Comparison of ENCODE assay signal across 13 mouse cellular contexts in the genomic region with DNA sequence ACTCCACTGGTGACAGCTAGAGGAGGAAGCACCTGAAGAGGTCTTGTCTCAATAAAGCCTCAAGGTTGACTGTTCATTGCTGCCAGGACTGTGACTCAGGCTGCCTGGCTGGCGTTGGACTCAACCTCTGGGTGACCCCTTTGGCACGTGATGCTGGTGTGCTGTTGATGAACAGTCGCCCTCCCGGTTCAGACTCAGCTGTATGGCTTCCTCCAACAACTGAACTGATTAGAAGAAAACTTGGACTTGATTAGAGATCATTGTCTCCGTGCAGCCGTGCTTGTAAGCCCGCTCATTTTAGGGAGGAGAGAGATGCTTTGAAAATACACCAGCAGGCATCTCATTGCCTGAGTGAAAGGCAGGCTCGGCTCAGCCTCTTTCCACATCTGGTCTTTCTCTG.
DNase-seq lines count a peak whose midpoint lies in the region; ATAC-seq and TF ChIP-seq lines count a peak whose summit lies in the region.
"Had no signal": no experiment of that assay in that cellular context is flagged by ENCODE, and none has a peak within 500 bp of the region (broad histone marks: within the 10 kb centered on the region; RNA-seq: fewer than 3 reads in every experiment).

No protein-coding gene starts in this region.

- DNase-seq in forebrain, embryonic 11.5 days (ENCODE audit: low spot score) = no peak
- no peak for DNase-seq in neural tube, embryonic 10.5 days (ENCODE audit: extremely low spot score, low spot score)
- DNase-seq in kidney, adult 9 months = peak; percentile 25
- DNase-seq in spleen, postnatal 10 days (ENCODE audit: low spot score in 2 of 2) = no peak
- no peak for DNase-seq in heart, adult 2 months
- no peak for DNase-seq in thymus, postnatal 36 days
- DNase-seq: gastrocnemius, postnatal 14 days; heart, postnatal 36 days had no signal

- no peak overlapping the region for H3K4me2 ChIP-seq in forebrain, embryonic 15.5 days (replicated peaks)
- no peak overlapping the region for H3K4me2 ChIP-seq in forebrain, embryonic 11.5 days (ENCODE audit: low read depth, low read length, severe bottlenecking)
- no peak overlapping the region for H3K4me2 ChIP-seq in neural tube, embryonic 15.5 days
- H3K4me2 ChIP-seq: embryonic facial prominence, embryonic 13.5 days; liver, embryonic 15.5 days; midbrain, embryonic 13.5 days had no signal

- no peak for TF ChIP-seq POLR2A in heart, adult 2 months (IDR thresholded peaks at IDR 0.05; ENCODE audit: insufficient read depth, low read depth, low read length)

- H3K4me3 ChIP-seq in forebrain, embryonic 15.5 days = no peak overlapping the region
- H3K4me3 ChIP-seq in forebrain, embryonic 11.5 days (ENCODE audit: low read depth, low read length) = no peak overlapping the region
- no peak overlapping the region for H3K4me3 ChIP-seq in neural tube, embryonic 15.5 days (replicated peaks)
- no peak overlapping the region for H3K4me3 ChIP-seq in heart, adult 2 months
- H3K4me3 ChIP-seq: embryonic facial prominence, embryonic 13.5 days; liver, embryonic 15.5 days; midbrain, embryonic 13.5 days had no signal

- no peaks in the 10 kb centered on the region for H3K27me3 ChIP-seq in forebrain, embryonic 15.5 days
- no peaks in the 10 kb centered on the region for H3K27me3 ChIP-seq in forebrain, embryonic 11.5 days (ENCODE audit: control insufficient read depth, insufficient read depth, low read length)
- no peaks in the 10 kb centered on the region for H3K27me3 ChIP-seq in neural tube, embryonic 15.5 days (replicated peaks)
- no peaks in the 10 kb centered on the region for H3K27me3 ChIP-seq in heart, adult 2 months (ENCODE audit: control insufficient read depth, insufficient read depth, low read length)
- H3K27me3 ChIP-seq: embryonic facial prominence, embryonic 13.5 days; liver, embryonic 15.5 days; midbrain, embryonic 13.5 days had no signal

- intact Hi-C loops in heart, adult 2 months (cut with DNase I) = no loop called here

- 0 out of 2 replicates have a peak, but pooled peaks cover 9% of the 10 kb centered on the region for H3K4me1 ChIP-seq in forebrain, embryonic 15.5 days
- no peaks in the 10 kb centered on the region; the same call in 1 of the 2 replicates for H3K4me1 ChIP-seq in forebrain, embryonic 11.5 days (replicated peaks; ENCODE audit: control insufficient read depth, insufficient read depth, low read length)
- peaks cover 17% of the 10 kb centered on the region for H3K4me1 ChIP-seq in neural tube, embryonic 15.5 days
- H3K4me1 ChIP-seq in heart, adult 2 months (ENCODE audit: control insufficient read depth, insufficient read depth, low read length) = no peaks in the 10 kb centered on the region
- H3K4me1 ChIP-seq: liver, embryonic 15.5 days had no signal

- 0 out of 2 replicates have a peak, but pooled peaks have one; percentile 38 for ATAC-seq in forebrain, embryonic 15.5 days (replicated peaks)
- no peak for ATAC-seq in forebrain, embryonic 11.5 days (replicated peaks; ENCODE audit: low FRiP score)
- no peak for ATAC-seq in neural tube, embryonic 15.5 days (ENCODE audit: low FRiP score)
- ATAC-seq: midbrain, embryonic 13.5 days had no signal

- H3K9me3 ChIP-seq in forebrain, embryonic 15.5 days = no peaks in the 10 kb centered on the region
- no peaks in the 10 kb centered on the region for H3K9me3 ChIP-seq in forebrain, embryonic 11.5 days (ENCODE audit: control insufficient read depth, low read length)
- no peaks in the 10 kb centered on the region for H3K9me3 ChIP-seq in neural tube, embryonic 15.5 days (replicated peaks)
- H3K9me3 ChIP-seq: embryonic facial prominence, embryonic 13.5 days; liver, embryonic 15.5 days; midbrain, embryonic 13.5 days had no signal

- no peak for TF ChIP-seq EP300 in heart, adult 2 months (IDR thresholded peaks at IDR 0.05; ENCODE audit: insufficient read depth, low read depth, low read length)

- 15% methylated on average over 8 of the region's 8 CpGs for WGBS in forebrain, embryonic 15.5 days
- WGBS in forebrain, embryonic 11.5 days = 38% methylated on average over 8 of the region's 8 CpGs
- WGBS in neural tube, embryonic 15.5 days = 52% methylated on average over 8 of the region's 8 CpGs
- WGBS in heart, adult 2 months = 26% methylated on average over 8 of the region's 8 CpGs

- no peak overlapping the region for H3K9ac ChIP-seq in forebrain, embryonic 15.5 days (replicated peaks)
- H3K9ac ChIP-seq in forebrain, embryonic 11.5 days (ENCODE audit: low read length) = no peak overlapping the region
- no peak overlapping the region for H3K9ac ChIP-seq in neural tube, embryonic 15.5 days (replicated peaks)
- no peak overlapping the region for H3K9ac ChIP-seq in heart, adult 2 months (ENCODE audit: low read depth, low read length)
- H3K9ac ChIP-seq: embryonic facial prominence, embryonic 13.5 days; liver, embryonic 15.5 days; midbrain, embryonic 13.5 days had no signal

- no peaks in the 10 kb centered on the region for H3K36me3 ChIP-seq in forebrain, embryonic 15.5 days
- H3K36me3 ChIP-seq in forebrain, embryonic 11.5 days (ENCODE audit: control insufficient read depth, insufficient read depth, low read length) = no peaks in the 10 kb centered on the region
- H3K36me3 ChIP-seq in neural tube, embryonic 15.5 days = no peaks in the 10 kb centered on the region
- H3K36me3 ChIP-seq in heart, adult 2 months (ENCODE audit: control insufficient read depth, insufficient read depth, low read length) = no peaks in the 10 kb centered on the region
- H3K36me3 ChIP-seq: embryonic facial prominence, embryonic 13.5 days; liver, embryonic 15.5 days; midbrain, embryonic 13.5 days had no signal

- no peaks in the 10 kb centered on the region for H3K79me2 ChIP-seq in heart, adult 2 months (replicated peaks; ENCODE audit: control insufficient read depth, insufficient read depth, low read length)

- H3K27ac ChIP-seq in forebrain, embryonic 15.5 days (replicated peaks) = peak overlapping the region; percentile 60
- H3K27ac ChIP-seq in forebrain, embryonic 11.5 days (ENCODE audit: low read depth, low read length) = no peak overlapping the region
- 0 out of 2 replicates have a peak overlapping the region, but pooled peaks have one; percentile 18 for H3K27ac ChIP-seq in neural tube, embryonic 15.5 days (replicated peaks)
- no peak overlapping the region for H3K27ac ChIP-seq in heart, adult 2 months
- H3K27ac ChIP-seq: embryonic facial prominence, embryonic 13.5 days; liver, embryonic 15.5 days; midbrain, embryonic 13.5 days had no signal

- TF ChIP-seq CTCF in heart, adult 2 months (IDR thresholded peaks at IDR 0.05) = no peak

Comparison
In these comparisons a context has a peak if more than half of its experiments do, and no peak if none do; other contexts are left out.
1. H3K27ac ChIP-seq: peak in forebrain, embryonic 15.5 days (single experiment) and neural tube, embryonic 15.5 days (single experiment); none in forebrain, embryonic 11.5 days (single experiment) and heart, adult 2 months (single experiment).